Mouse (Mus musculus) Muller cell, postnatal 12 days (primary cell): ENCODE data around the gene Rhbdf1.

ENCODE experiments used
- DNase-seq: peaks from one replicate; pipeline ENCODE4 v3.0.0-alpha.2; 2015; ENCODE audit errors: inconsistent ontology term

The Rhbdf1 gene

DNA sequence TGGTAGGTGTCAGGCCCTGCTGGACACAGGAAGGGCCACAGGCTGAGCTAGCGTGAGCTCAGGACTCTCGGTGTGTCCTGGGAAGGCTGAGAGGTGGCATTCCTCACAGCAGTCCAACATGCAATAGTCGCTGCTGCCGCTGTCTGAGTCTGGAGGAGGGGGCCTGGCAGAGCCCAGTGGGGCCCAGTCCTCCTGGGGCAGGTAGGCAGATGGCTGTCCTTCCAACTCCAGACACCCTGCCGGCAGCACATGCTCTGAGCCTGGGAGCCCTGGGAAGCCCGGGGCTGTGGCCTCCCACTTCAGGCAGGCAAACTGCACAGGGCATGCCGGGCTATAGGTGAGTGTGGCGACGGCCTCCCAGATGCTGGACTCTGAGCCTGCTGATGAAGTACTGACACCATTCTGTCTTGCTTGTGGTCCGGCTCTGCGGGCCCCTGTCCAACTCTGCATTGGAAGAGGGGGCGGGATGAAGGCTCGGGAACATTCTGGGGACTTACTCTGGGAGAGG is 31.4 kb downstream of the Rhbdf1 start:
- DNase-seq: no peak

DNA sequence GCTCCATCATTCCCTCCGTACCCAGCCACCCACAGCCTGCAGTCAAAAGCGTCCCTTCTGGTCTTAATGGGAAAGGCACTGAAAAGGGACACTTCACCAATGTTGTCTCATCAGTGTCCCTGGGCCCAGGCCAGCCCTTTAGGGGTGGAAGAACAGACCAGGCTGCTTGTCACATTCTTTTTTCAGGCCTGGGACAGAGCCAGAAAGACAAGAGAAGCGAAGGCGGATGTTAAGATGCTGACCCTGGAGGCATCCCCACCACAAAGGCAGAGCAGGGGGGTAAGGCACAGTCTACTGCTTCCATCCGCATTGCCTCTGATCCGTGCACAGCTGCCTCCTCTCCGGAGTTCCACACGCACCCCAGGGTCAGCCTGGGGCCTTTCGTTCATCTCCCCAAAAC is 32.0 kb downstream of the Rhbdf1 start:
- DNase-seq: no peak

DNA sequence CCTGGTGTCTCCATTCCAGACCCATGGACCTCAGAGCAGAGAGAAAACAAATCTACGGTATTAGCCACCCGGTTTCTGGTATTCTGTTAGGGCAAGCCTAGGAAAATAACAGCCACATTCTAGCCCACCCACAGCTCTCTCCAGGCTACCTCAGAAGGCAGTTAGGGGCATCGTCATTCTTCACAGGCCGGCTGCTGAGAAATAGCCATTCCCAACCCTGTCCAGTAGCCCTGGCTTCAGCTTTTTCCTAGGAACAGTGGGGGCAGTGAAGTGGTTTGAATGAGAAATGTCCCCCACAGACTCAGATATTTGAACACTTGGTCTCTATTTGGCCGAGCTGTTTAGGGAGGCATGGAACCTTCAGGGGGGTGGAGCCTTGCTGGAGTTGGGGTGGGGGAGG is 32.7 kb downstream of the Rhbdf1 start:
- DNase-seq: no peak

DNA sequence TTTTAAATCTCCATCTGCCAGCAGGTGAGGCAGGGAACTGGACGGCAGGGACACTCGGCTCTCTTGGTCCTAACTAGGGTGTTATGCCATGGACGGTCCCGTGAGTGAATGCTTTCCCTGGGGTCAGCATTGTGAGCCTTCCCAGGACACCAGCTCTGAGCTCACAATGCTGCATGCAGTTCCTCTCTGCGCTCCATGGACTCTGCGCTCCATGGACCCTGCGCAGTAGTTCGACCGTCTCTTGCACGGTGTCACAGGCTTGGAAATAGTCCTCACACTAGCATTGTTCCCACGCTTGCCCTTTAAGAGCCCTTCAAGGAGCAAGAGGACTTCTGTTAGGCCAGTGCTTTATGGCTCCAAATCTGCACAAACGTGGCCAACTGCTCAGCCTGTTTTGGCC is 33.2 kb downstream of the Rhbdf1 start:
- no peak for DNase-seq

DNA sequence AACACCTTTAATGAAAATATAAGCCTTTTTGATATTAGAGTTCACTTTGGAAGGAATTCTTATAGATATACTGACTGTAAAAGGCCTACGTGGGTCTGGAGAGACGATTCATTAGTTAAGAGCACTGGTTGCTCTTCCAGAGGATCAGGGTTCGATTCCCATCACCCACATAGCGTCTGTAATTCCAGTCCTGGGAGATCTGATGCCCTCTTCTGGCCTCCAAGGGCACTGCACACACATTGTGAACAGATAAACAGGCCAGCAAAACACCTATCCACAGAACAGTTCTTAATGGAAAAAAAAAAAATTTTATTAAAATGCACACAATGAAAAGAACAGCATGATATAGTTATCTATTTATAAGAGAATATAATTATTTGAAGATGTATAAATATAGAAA is 34.8 kb downstream of the Rhbdf1 start:
- DNase-seq: no peak

DNA sequence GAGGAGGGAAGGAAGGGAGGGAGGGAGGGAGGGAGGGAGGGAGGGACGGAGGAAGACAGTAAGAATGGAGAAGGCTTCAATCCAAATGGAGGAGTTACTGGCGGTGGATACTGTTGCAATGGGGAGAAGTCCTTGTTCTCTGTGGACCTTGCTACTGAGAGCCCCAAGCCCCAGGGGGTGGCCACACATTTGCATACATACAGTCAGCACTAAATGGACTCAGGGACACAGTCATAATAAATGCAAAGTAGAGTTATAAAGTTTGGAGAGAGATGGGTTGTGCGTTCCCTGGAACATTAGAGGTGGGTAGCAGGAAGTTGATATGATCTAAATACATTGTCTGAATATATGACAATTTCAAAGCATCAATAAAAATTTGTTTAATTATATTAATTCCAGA is 36.1 kb downstream of the Rhbdf1 start:
- no peak for DNase-seq

DNA sequence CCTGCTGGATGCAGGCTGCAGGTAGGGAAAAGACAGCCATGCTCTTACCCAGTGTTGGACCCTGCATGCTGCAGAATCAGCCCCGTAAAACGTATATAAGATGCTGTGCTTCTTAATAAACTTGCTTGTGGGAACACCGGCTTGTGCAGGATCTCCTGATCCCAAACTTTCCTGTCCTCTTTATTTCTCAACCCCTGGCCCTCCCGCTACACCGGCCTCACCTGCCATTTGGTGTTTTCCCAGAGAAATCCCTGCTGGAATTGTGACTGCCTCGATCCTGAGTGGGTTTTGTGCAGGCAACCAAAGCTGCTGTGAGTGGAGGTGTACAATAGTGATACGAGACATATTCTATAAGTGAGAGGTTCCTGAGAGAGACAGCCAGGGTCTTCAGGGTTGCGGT is 37.6 kb downstream of the Rhbdf1 start:
- DNase-seq: no peak

DNA sequence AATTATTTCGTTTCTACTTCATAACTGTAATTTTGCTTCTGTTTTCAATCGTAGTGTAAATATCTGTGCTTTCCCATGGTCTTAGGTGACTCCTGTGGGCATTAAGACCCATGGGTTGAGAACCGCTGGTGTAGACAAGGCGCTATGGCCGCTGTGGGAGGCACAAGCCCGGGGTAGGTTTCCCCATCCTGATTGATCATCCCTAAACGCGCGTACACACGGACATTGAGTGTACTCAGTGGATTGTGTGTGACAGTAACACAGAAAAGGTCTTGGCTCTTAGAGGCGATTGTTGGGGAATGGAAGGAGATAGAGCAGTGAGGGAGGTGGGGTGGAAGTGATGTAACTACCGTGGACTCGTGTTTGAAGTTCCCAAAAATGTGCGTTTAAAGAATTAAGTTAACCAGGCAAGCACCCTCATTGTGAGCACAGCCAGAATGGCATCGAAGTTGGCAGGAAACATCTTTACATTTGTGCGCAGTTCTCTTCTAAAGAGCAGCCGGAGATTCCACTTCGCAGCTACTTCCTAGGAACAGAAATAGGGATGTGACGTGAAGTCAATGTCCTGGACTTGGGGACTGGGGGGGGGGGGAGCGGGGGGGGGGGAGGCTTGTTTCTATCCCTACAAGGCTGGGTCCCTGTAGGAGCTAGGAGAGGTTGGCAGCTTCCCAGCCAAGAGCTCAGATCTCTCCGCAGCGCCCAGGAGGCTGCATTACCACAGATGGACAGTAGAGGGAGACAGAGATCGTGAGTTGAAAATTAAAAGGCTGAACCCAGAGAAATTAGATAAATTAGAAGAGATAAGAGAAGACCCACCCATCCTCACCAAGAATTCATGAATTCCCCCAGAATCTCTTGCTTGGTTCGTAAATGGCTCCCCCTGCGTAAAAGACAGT is 39.9 kb downstream of the Rhbdf1 start:
- DNase-seq: peak; percentile 56

DNA sequence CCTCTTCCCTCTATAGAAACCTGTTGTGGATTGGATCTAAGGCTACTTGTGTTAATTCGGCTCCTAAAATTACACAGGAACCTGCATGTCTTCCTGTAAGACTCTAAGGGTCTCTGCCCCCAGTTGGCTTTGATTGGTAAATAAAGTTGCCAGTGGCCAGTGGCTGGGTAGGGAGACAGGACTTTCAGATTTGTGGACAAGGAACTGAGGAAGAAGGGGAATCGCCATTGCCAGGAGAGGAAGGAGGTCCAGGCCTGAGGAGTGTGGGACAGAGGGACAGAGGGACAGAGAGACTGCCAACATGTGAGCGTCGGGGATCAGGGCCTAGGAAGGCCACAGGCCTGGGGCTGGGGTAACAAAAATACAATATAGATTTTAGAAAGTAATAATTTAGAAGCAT is 40.9 kb downstream of the Rhbdf1 start:
- no peak for DNase-seq

DNA sequence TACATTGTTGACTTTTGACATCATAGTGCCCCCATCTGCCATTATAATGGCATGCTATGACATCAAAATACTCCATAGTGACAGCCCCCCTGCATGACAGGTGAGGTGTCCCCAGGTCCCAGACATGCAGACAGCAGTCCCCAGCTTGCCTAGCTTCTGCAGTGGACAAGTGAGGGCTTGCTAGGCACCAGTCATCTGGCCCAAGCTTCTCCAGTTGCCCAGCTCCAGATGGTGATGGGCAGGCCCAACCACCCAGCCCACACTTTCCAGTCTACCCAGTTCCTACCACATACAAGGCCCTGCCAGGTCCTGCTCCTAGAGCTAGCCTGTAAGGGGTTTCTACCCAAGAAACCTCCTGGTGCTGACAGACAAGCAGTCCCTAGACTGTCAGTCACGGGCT is 43.6 kb downstream of the Rhbdf1 start:
- no peak for DNase-seq

DNA sequence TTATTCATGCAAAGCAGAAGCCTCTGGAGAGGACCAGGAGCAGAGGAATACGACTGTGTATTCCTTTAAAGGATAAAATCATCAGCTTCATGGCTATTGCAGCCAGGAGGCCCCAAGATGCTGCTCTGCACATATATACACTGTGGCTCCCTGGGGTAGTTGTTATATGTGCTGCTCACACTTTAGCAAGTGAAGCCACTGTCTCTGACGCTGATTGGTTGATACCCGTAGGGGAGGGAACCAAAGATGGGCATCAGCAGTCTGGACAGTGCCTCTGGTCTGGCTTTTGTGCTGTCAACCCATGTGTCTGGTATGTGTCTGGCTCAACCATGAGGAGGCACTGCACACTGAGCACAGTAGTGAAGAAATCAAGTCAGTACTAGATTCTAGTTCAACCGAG is 55.4 kb downstream of the Rhbdf1 start:
- DNase-seq: no peak

DNA sequence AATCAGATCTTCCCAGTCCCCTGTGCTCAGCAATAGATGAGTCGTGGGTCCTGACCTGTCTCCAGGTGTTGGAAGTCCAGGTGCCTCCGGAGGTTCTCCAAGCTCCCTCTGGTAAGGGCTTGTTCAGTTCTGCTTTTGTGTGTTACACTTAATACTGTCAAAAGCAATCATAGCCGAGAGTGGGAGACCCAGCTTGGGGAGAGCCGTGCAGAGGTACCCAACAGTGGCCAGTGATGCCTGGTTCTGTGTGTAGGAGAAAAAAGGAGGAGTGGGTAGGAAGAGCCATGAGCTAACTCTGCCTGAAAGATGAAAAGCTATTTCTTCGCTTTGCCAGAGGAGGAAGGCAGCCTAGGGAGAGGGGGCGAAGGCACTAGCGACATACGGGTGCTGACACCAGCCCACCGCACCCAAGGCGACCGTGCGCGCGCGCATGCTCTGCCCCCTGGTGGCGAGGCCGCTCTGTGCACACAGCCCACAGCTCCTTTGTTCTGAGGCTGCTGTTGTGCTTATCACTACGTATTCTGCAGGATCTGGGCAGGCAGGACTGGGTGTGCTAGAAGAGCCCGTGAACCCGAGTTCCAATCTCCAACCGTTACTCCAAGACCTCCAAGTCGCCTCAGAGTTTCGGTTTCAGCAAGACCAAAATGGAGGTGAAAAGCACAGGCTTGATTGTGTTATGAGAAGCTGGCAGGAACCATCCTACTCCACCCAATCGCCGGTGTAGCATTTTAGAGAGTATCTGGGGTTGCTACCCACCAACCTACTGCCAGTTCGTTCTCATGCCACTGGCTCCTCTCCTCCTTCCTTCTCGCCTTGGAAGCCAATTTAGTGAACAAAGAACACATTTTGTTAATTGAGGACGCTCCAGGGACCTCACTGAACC is 59.9 kb downstream of the Rhbdf1 start:
- peak; percentile 70 for DNase-seq

DNA sequence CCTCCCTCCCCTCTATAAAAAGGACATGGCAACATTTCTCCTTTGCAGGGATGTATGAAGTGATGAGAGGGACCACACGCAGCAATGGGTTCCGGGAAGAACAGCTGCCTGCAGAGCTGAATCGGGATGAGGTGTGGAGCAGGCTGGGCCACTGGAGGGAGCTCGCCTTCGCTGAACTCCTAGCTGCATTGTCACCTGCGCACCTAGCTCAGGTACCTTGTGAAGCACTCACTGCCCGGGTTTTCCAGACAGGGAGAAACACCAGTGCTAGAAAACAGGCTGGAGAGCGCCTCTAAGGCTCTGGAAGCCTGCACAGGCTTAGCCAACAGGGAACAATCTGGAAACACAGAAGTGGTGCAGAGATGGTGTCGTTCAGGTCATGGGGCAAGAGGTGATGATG is 60.6 kb downstream of the Rhbdf1 start:
- DNase-seq: no peak

DNA sequence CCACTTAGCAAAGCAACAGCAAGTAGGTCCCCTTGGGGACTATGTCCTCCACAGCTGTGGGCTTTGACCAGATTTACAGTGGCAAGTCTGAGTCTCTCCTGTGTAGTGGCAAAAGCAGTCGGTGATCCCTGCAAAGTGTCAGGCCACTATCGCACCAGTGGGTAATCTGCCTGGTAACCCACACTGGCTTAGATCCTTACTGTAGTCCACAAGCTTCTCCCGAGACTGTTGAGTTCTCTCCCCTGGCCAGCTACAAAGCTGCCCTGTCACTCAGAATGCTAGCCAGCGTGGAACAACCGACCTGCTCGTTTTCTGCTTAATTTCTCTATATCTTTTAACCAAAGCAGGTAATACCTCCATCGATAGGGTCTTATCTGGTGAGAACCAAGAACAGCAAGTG is 61.8 kb downstream of the Rhbdf1 start:
- DNase-seq: no peak
